Mouse (Mus musculus) heart, postnatal 0 days (tissue): ENCODE measurements at regions not wholly inside any gene's neighbourhood (a gene's known extent, or its start where the extent isn't known, plus 50 kb on each side); places are given as distances from the start of the nearest gene placed in this dataset.
A peak's percentile ranks its signal among the peaks of the same experiment; 100 is the strongest.

ENCODE experiments used
- CTCF ChIP-seq: IDR thresholded peaks from 2 replicates; pipeline ENCODE4 v1.5.1; 2016; ENCODE audit warnings: antibody characterized with exemption, control low read depth, low read depth
- EP300 ChIP-seq: IDR thresholded peaks from 2 replicates; pipeline ENCODE4 v1.6.1; 2016; ENCODE audit warnings: antibody characterized with exemption, low read depth

- peak; percentile 45 for TF ChIP-seq CTCF
- TF ChIP-seq EP300 = no peak
Observed at GRCm38 (mm10) chr6:61063129-61063528, 117.0 kb upstream of the Ccser1 start.
